Mouse (Mus musculus) liver, embryonic 13.5 days (tissue): Measurements from ENCODE around the gene Fancg. TPM values are rescaled to one million over a fixed set of nuclear protein-coding genes. Genes with fewer than 3 reads are reported as not detected.

ENCODE experiments used
- ATAC-seq: fragments of 200-750 bp; cut with Nextera tagmentation; 2 replicates; pipeline ENCODE4 v1.8.0; 2017; ENCODE audit warnings: low read depth, mild to moderate bottlenecking, moderate number of reproducible peaks, moderate library complexity
- DNase-seq: peaks from one replicate; pipeline ENCODE4 v3.0.0; 2022
- H3K27ac ChIP-seq: fragments of 300-500 bp; sonication (generic); 2 replicates; pipeline ENCODE4 v1.5.1; 2015; ENCODE audit warnings: moderate library complexity, mild to moderate bottlenecking, inconsistent platforms
- H3K27me3 ChIP-seq: fragments of 300-500 bp; sonication (generic); 2 replicates; pipeline ENCODE4 v1.6.1; 2015; ENCODE audit warnings: mild to moderate bottlenecking, inconsistent platforms
- H3K36me3 ChIP-seq: fragments of 300-500 bp; sonication (generic); 2 replicates; pipeline ENCODE4 v1.6.1; 2015; ENCODE audit warnings: mild to moderate bottlenecking, inconsistent platforms
- H3K4me1 ChIP-seq: fragments of 300-500 bp; sonication (generic); replicated peaks from 2 replicates; pipeline ENCODE4 v1.6.1; 2015; ENCODE audit warnings: inconsistent platforms
- H3K4me2 ChIP-seq: fragments of 300-500 bp; sonication (generic); 2 replicates; pipeline ENCODE4 v1.6.1; 2015; ENCODE audit warnings: inconsistent platforms, mild to moderate bottlenecking, moderate library complexity
- H3K4me3 ChIP-seq: fragments of 300-500 bp; sonication (generic); replicated peaks from 2 replicates; pipeline ENCODE4 v1.5.1; 2015; ENCODE audit warnings: mild to moderate bottlenecking, inconsistent platforms
- H3K9ac ChIP-seq: fragments of 300-500 bp; sonication (generic); 2 replicates; pipeline ENCODE4 v1.6.1; 2015; ENCODE audit warnings: mild to moderate bottlenecking, inconsistent platforms
- H3K9me3 ChIP-seq: fragments of 300-500 bp; sonication (generic); replicated peaks from 2 replicates; pipeline ENCODE4 v1.6.1; 2016; ENCODE audit warnings: inconsistent platforms
- WGBS: fragments of 180-500 bp; shearing (Covaris S2); methylation state at CpG from one replicate; pipeline ENCODE4 v1.1.7; 2015; ENCODE audit not compliant: insufficient replicate concordance; 5-methylcytosine and 5-hydroxymethylcytosine counted together
- polyA plus RNA-seq: library from polyadenylated mRNA; unstranded; fragments of >200 nt; fragmentation: Nextera tagmentation; extraction: Ambion mirVana; gene quantifications from 2 replicates; pipeline ENCODE4 v1.2.1, GENCODE M21; 2015

Fancg gene
- polyA plus RNA-seq, 1 experiment from 2014 or later: 10.3 TPM

DNA sequence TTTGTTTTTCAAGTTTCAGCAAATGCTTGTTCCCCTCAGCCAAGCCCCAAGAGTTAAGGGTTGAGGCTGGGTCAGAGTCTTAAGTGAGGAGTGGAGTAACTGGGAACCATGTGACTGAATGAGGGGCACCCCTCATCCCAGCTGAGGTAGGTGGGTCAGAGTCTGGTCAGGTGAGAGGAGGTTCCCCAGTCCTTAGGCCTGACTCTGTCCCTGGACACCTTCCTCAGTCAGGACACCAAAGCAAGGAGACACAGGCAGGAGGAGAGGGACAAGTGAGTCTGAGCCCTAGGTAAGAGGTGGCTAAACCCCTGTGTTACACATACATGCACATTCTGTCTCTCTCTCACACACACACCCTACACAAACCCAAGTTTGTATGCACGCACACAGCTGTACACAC, 22.2 kb upstream of the Fancg start:
- DNase-seq (no peak), ATAC-seq (no peak)
- Histone ChIP-seq H3K9ac (no peak overlapping the region), H3K36me3 (peaks cover 66% of the 10 kb centered on the region), H3K4me1 (peaks cover 50% of the 10 kb centered on the region), H3K27me3 (no peaks in the 10 kb centered on the region), H3K27ac (peak overlapping the region; percentile 15), H3K9me3 (no peaks in the 10 kb centered on the region), H3K4me3 (no peak overlapping the region), H3K4me2 (no peak overlapping the region)
- 76% methylated on average over 1 of the region's 1 CpGs for WGBS

GRCm38 (mm10) chr4:43031237-43031995, 21.1 kb upstream of the Fancg start, which contains the start of gene Stoml2:
Gene Stoml2 (minus strand): TSS chr4:43031710.
- no peaks in the 10 kb centered on the region for H3K27me3 ChIP-seq
- no peaks in the 10 kb centered on the region for H3K9me3 ChIP-seq
- ATAC-seq (peak; percentile 95), DNase-seq (peak; percentile 88)
- H3K9ac ChIP-seq: peak within 1 kb of the TSS; percentile 96
- peaks cover 71% of the 10 kb centered on the region for H3K36me3 ChIP-seq
- peaks cover 39% of the 10 kb centered on the region for H3K4me1 ChIP-seq
- H3K27ac ChIP-seq: peak within 1 kb of the TSS; percentile 88
- H3K4me2 ChIP-seq: peak within 1 kb of the TSS; percentile 76
- 2% methylated on average over 38 of the region's 38 CpGs for WGBS
- peak within 1 kb of the TSS; percentile 86 for H3K4me3 ChIP-seq

- DNase-seq (no peak), ATAC-seq (peak; percentile 72)
- H3K27me3 ChIP-seq: no peaks in the 10 kb centered on the region
- peak overlapping the region; percentile 76 for H3K4me2 ChIP-seq
- peak overlapping the region; percentile 96 for H3K9ac ChIP-seq
- H3K4me1 ChIP-seq: peaks cover 38% of the 10 kb centered on the region
- no peaks in the 10 kb centered on the region for H3K9me3 ChIP-seq
- H3K36me3 ChIP-seq: peaks cover 67% of the 10 kb centered on the region
- peak overlapping the region; percentile 88 for H3K27ac ChIP-seq
- WGBS: under 1% methylated on average over 28 of the region's 28 CpGs
- H3K4me3 ChIP-seq: peak overlapping the region; percentile 86
Observed at GRCm38 (mm10) chr4:43030780-43031230, 20.5 kb upstream of the Fancg start.

DNA sequence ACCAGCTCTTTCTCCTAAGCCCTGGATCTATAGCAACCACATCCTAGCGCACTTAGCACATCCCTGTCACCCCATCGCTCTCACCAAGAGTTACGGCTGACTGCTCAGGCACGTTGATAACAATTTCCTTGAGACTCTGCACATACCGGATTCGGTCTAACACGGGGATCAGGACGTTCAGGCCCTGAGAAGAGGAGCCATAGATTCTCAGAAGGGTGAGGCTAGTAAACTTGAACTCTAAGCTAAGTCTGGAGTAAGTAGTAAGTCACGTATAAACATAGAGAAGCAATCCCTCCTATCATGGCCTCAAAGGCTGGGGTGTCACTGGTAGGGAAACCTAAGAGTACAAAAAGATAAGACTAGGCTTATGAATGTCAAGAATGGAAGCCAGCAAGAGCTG, 20.0 kb upstream of the Fancg start:
- peaks cover 63% of the 10 kb centered on the region for H3K36me3 ChIP-seq
- peak overlapping the region; percentile 86 for H3K4me3 ChIP-seq
- ATAC-seq (peak; percentile 4; the same call in 1 of the 2 replicates), DNase-seq (no peak)
- no peaks in the 10 kb centered on the region for H3K9me3 ChIP-seq
- peaks cover 34% of the 10 kb centered on the region for H3K4me1 ChIP-seq
- no peaks in the 10 kb centered on the region for H3K27me3 ChIP-seq
- peak overlapping the region; percentile 96 for H3K9ac ChIP-seq
- peak overlapping the region; percentile 76 for H3K4me2 ChIP-seq
- H3K27ac ChIP-seq: peak overlapping the region; percentile 88
- 49% methylated on average over 9 of the region's 9 CpGs for WGBS

DNA sequence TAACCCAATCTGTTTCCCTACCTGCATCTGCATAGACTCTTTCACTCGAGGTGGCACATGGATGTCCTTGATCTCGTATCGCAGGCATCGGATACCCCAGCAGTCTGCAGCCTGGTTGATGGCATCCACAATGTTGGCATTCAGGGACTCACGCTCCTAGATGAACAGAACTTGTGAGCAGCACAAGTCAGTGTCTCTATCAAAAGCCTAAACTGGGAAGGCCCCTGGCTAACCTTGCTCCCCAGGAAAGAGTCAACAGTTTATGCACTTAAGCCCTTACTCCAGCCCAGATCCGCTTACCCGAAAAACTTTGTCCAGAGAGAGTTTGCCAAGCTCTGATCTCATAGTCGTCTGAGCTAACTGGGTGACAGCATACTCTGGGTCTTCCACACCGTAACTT, 19.4 kb upstream of the Fancg start:
- H3K4me3 ChIP-seq: peak overlapping the region; percentile 86
- no peaks in the 10 kb centered on the region for H3K9me3 ChIP-seq
- WGBS: 90% methylated on average over 9 of the region's 9 CpGs
- H3K27ac ChIP-seq: peak overlapping the region; percentile 23
- no peaks in the 10 kb centered on the region for H3K27me3 ChIP-seq
- peaks cover 57% of the 10 kb centered on the region for H3K36me3 ChIP-seq
- H3K4me2 ChIP-seq: peak overlapping the region; percentile 76
- DNase-seq (no peak), ATAC-seq (no peak)
- H3K9ac ChIP-seq: peak overlapping the region; percentile 96
- peaks cover 37% of the 10 kb centered on the region for H3K4me1 ChIP-seq

DNA sequence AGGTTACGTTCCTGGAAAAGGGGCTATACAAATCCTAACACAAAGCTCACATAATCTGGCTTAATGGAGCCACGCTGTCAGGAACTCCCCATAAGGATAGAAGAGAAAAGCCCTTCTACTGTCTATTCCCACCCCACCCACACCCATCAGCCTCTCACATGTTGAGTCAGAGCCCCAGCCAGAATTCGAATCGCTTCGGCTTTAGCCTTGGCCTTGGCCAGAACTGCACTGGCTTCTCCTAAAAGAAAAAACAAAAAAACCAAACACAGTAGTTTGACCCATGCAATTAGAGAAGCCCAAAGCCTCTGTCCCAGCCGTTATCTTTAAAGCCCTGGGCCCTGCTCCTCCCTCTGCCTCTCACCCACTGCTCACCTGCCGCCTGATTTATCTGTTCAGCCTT, 18.8 kb upstream of the Fancg start:
- H3K4me3 ChIP-seq: peak overlapping the region; percentile 86; the same call in 1 of the 2 replicates
- H3K9ac ChIP-seq: peak overlapping the region; percentile 96
- ATAC-seq: no peak
- 0 out of 2 replicates have a peak overlapping the region, but pooled peaks have one; percentile 23 for H3K27ac ChIP-seq
- no peaks in the 10 kb centered on the region for H3K27me3 ChIP-seq
- 75% methylated on average over 7 of the region's 7 CpGs for WGBS
- DNase-seq: no peak
- H3K4me2 ChIP-seq: peak overlapping the region; percentile 76
- peaks cover 52% of the 10 kb centered on the region for H3K36me3 ChIP-seq
- H3K4me1 ChIP-seq: peaks cover 43% of the 10 kb centered on the region
- no peaks in the 10 kb centered on the region for H3K9me3 ChIP-seq

- peak within 1 kb of the TSS; percentile 89 for H3K4me2 ChIP-seq
- peaks cover 78% of the 10 kb centered on the region for H3K36me3 ChIP-seq
- WGBS: 6% methylated on average over 42 of the region's 42 CpGs
- H3K4me1 ChIP-seq: peaks cover 45% of the 10 kb centered on the region
- H3K9me3 ChIP-seq: no peaks in the 10 kb centered on the region
- DNase-seq (peak; percentile 87), ATAC-seq (peak; percentile 92)
- H3K9ac ChIP-seq: peak within 1 kb of the TSS; percentile 79
- H3K4me3 ChIP-seq: peak within 1 kb of the TSS; percentile 68
- H3K27ac ChIP-seq: peak within 1 kb of the TSS; percentile 90
- no peaks in the 10 kb centered on the region for H3K27me3 ChIP-seq
Observed at GRCm38 (mm10) chr4:43025084-43025960, 15.0 kb upstream of the Fancg start, which contains the start of gene Pigo. Gene Pigo (minus strand): TSS chr4:43025819.

DNA sequence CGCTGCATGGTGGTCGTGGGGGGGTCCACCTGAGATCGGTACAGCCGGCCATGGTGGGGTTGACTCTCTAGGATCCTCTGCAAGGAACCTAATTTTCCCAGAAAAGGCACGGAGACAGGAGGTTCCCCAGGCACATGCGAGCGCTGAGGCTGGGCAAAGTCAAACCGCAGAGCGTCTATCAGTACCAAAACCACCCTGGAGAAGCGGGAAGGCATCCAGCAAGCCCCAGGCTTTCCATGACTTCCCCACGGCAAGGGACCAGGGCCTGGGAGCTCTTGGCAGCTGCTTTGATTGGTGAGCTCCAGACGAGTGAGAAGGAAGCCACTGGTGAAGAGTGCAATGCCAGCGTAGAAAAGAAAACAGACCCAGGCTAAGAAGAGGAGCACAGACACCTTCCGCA, 14.4 kb upstream of the Fancg start:
- no peak for DNase-seq
- Histone ChIP-seq H3K4me3 (peak overlapping the region; percentile 68), H3K9me3 (no peaks in the 10 kb centered on the region), H3K9ac (peak overlapping the region; percentile 79), H3K27ac (peak overlapping the region; percentile 90), H3K27me3 (no peaks in the 10 kb centered on the region), H3K4me2 (peak overlapping the region; percentile 89), H3K4me1 (peaks cover 45% of the 10 kb centered on the region), H3K36me3 (peaks cover 81% of the 10 kb centered on the region)
- WGBS: 75% methylated on average over 14 of the region's 14 CpGs
- ATAC-seq: no peak

GRCm38 (mm10) chr4:43021341-43021740, 11.0 kb upstream of the Fancg start:
- H3K9ac ChIP-seq: no peak overlapping the region
- H3K27ac ChIP-seq: no peak overlapping the region
- peaks cover 77% of the 10 kb centered on the region for H3K36me3 ChIP-seq
- H3K4me1 ChIP-seq: peaks cover 41% of the 10 kb centered on the region
- no peak overlapping the region for H3K4me2 ChIP-seq
- no peaks in the 10 kb centered on the region for H3K27me3 ChIP-seq
- no peak for ATAC-seq
- no peaks in the 10 kb centered on the region for H3K9me3 ChIP-seq
- no peak for DNase-seq
- 82% methylated on average over 17 of the region's 17 CpGs for WGBS
- H3K4me3 ChIP-seq: no peak overlapping the region

- no peak overlapping the region for H3K9ac ChIP-seq
- H3K9me3 ChIP-seq: no peaks in the 10 kb centered on the region
- 89% methylated on average over 16 of the region's 16 CpGs for WGBS
- no peak overlapping the region for H3K4me3 ChIP-seq
- ATAC-seq (no peak), DNase-seq (no peak)
- H3K27ac ChIP-seq: no peak overlapping the region
- H3K36me3 ChIP-seq: peaks cover 75% of the 10 kb centered on the region
- no peak overlapping the region for H3K4me2 ChIP-seq
- H3K27me3 ChIP-seq: no peaks in the 10 kb centered on the region
- H3K4me1 ChIP-seq: peaks cover 37% of the 10 kb centered on the region
Observed at GRCm38 (mm10) chr4:43020876-43021275, 10.6 kb upstream of the Fancg start.
